Mouse (Mus musculus) cerebellum, adult 2 months (tissue): ENCODE results near the gene Flnb.

Source experiments
- CTCF ChIP-seq: fragments of 200-500 bp; IDR thresholded peaks from 2 replicates; pipeline ENCODE4 v1.5.1; 2011; ENCODE audit warnings: low read depth, mild to moderate bottlenecking, control low read depth, low read length, moderate library complexity, borderline replicate concordance; ENCODE audit not compliant: insufficient read depth
- POLR2A ChIP-seq: fragments of 200-500 bp; IDR thresholded peaks from 2 replicates; pipeline ENCODE4 v1.6.1; 2011; ENCODE audit warnings: low read length, control low read depth, borderline replicate concordance; ENCODE audit not compliant: insufficient read depth

DNA sequence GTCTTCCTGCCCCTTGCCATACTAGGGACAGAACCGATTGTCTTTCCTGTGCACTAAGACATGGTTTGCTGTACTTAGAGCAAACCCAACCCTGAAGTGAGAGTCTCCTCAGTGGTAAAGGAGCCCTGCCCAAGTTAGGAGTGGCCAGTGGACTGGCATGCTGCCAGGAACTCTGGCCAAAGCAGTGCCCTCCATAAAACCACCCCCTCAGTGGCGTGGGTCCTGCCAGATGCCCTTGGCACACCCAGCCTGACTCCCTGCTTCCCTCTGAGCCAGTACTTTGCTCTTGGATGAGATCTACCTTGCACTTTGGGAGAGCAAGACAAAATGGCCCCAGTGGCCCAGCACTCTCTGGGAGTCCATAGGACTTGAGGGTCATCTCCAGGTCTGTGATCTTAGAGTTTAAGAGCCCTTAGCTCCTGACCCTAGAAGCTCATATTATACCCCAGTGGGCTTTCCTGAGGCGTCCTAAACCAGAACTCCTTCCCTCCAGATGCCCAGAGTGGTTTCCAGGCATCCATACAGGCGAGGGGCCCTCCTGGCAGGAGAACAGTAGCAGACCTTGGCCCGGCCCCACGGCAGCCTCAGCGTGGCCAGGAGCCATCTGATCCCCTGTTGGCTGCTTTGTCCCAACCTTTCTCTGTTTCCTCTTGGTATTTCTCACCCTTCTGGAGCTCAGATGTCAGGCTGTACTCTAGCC lies 125.5 kb downstream of the Flnb start:
- TF ChIP-seq CTCF (no peak), POLR2A (no peak)
